Mouse (Mus musculus) intestine, postnatal 0 days (tissue): Measurements from ENCODE around the gene Tnn. TPM values are rescaled to one million over a fixed set of nuclear protein-coding genes. Genes with fewer than 3 reads are reported as not detected.

Experiments used
- ATAC-seq: fragments of 200-750 bp; cut with Nextera tagmentation; 2 replicates; pipeline ENCODE4 v1.8.0; 2017; ENCODE audit warnings: mild to moderate bottlenecking, moderate TSS enrichment, moderate library complexity
- H3K27ac ChIP-seq: fragments of 300-500 bp; sonication (generic); 2 replicates; pipeline ENCODE4 v1.5.1; 2014; ENCODE audit warnings: mild to moderate bottlenecking, low read depth, low read length, moderate library complexity
- H3K27me3 ChIP-seq: fragments of 300-500 bp; sonication (generic); replicated peaks from 2 replicates; pipeline ENCODE4 v1.6.1; 2014; ENCODE audit warnings: low read length, mixed read lengths; ENCODE audit not compliant: control insufficient read depth, insufficient read depth
- H3K36me3 ChIP-seq: fragments of 300-500 bp; sonication (generic); 2 replicates; pipeline ENCODE4 v1.6.1; 2014; ENCODE audit warnings: mild to moderate bottlenecking, moderate library complexity; ENCODE audit not compliant: control insufficient read depth, insufficient read depth
- H3K4me1 ChIP-seq: fragments of 300-500 bp; sonication (generic); replicated peaks from 2 replicates; pipeline ENCODE4 v1.6.1; 2014; ENCODE audit warnings: antibody characterized with exemption, low read length, mixed read lengths; ENCODE audit not compliant: control insufficient read depth, insufficient read depth
- H3K4me2 ChIP-seq: fragments of 300-500 bp; sonication (generic); replicated peaks from 2 replicates; pipeline ENCODE4 v1.6.1; 2014; ENCODE audit warnings: low read depth, mild to moderate bottlenecking, moderate library complexity
- H3K4me3 ChIP-seq: fragments of 300-500 bp; sonication (generic); 2 replicates; pipeline ENCODE4 v1.5.1; 2014; ENCODE audit warnings: low read depth, low read length
- H3K9ac ChIP-seq: fragments of 300-500 bp; sonication (generic); 2 replicates; pipeline ENCODE4 v1.6.1; 2014; ENCODE audit warnings: mild to moderate bottlenecking, low read depth, low read length
- H3K9me3 ChIP-seq: fragments of 300-500 bp; sonication (generic); 2 replicates; pipeline ENCODE4 v1.6.1; 2016; ENCODE audit warnings: mixed run types; ENCODE audit not compliant: control insufficient read depth
- CTCF ChIP-seq: sonication (generic); IDR thresholded peaks from 2 replicates; pipeline ENCODE4 v1.5.1; 2016; ENCODE audit warnings: low read depth, mild to moderate bottlenecking, control low read depth, antibody characterized with exemption, moderate library complexity
- WGBS: fragments of 180-500 bp; shearing (Covaris S2); extraction: QIAGEN DNeasy Blood & Tissue Kit; methylation state at CpG from one replicate; pipeline ENCODE4 v1.1.7; 2014; 5-methylcytosine and 5-hydroxymethylcytosine counted together
- polyA plus RNA-seq: library from polyadenylated mRNA; unstranded; fragments of >200 nt; fragmentation: Nextera tagmentation; extraction: Ambion mirVana; gene quantifications from 2 replicates; pipeline ENCODE4 v1.2.1, GENCODE M21; 2015

The Tnn gene
- polyA plus RNA-seq, 1 experiment from 2014 or later, result 1.9 TPM

DNA sequence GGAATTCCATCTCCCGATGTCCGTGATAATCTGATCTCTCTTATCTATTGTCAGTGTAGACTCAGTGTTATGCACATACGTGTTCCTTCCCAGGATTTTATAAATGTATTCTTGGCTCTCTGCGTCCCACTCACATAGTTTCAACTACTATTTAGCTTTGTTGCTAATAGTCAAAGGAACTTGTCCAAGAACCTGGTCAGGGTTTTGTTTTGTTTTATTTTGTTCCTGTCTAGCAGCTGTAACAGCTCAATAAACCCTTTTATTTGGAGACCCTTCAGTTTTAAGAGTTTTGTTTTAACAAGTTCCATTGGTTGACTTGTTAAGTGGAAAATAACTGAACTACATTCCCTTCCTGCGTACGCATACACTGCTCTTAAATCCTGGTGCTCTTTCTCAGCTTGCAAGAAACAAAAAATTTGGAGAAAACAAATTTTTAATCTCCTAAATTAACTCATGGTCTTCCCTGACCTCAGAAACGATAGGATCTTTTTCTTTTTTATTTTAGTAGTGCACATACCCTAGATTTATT lies 17.0 kb downstream of the Tnn start:
- no peaks in the 10 kb centered on the region for H3K27me3 ChIP-seq
- no peak for ATAC-seq
- H3K36me3 ChIP-seq, result no peaks in the 10 kb centered on the region
- H3K4me1 ChIP-seq, result no peaks in the 10 kb centered on the region
- no peak for TF ChIP-seq CTCF
- no peak overlapping the region for H3K27ac ChIP-seq
- H3K4me3 ChIP-seq, result no peak overlapping the region
- 58% methylated on average over 7 of the region's 7 CpGs for WGBS
- no peaks in the 10 kb centered on the region for H3K9me3 ChIP-seq
- H3K9ac ChIP-seq, result no peak overlapping the region
- no peak overlapping the region for H3K4me2 ChIP-seq

DNA sequence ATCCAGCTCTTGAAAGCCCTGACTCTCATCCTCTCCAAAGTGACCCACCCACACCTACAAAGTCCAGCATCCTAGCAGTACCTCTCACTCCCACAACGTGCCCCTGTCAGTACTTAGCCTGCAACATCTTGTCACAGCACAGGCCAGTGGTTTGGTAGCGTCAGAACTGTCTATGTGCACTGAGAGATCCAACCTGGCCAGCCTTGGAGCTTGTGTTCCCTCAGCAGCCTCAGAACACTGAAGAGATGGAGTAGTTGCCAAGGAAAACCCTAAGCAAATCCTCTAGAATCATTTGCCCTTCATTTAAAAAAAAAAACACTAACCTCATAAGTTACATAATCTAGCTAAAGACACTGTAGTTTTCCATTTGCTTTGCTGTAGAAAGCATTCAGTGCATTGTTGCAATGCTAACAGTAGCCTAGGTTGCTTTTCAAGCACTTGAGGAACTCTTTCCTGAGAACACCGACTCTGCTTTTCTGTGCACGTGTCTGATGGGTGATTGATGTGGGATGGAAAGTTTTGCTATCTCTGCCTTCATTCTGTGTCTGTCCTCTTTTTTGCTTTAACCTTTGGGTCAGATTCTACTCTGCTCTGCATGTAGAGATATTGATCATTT lies 19.8 kb downstream of the Tnn start:
- no peak for ATAC-seq
- Histone ChIP-seq H3K36me3 (no peaks in the 10 kb centered on the region), H3K9ac (no peak overlapping the region), H3K27me3 (no peaks in the 10 kb centered on the region), H3K9me3 (no peaks in the 10 kb centered on the region), H3K4me3 (no peak overlapping the region), H3K4me2 (no peak overlapping the region), H3K4me1 (no peaks in the 10 kb centered on the region), H3K27ac (no peak overlapping the region)
- no peak for TF ChIP-seq CTCF
- 54% methylated on average over 4 of the region's 4 CpGs for WGBS

GRCm38 (mm10) chr1:160123957-160124356 lies 29.4 kb downstream of the Tnn start:
- H3K9me3 ChIP-seq, result no peaks in the 10 kb centered on the region
- no peaks in the 10 kb centered on the region for H3K27me3 ChIP-seq
- ATAC-seq, result peak; percentile 57; the same call in 1 of the 2 replicates
- 59% methylated on average over 2 of the region's 2 CpGs for WGBS
- H3K36me3 ChIP-seq, result no peaks in the 10 kb centered on the region
- no peak overlapping the region for H3K27ac ChIP-seq
- no peak overlapping the region for H3K9ac ChIP-seq
- H3K4me3 ChIP-seq, result no peak overlapping the region
- no peak for TF ChIP-seq CTCF
- H3K4me1 ChIP-seq, result peaks cover 4% of the 10 kb centered on the region; the same call in 1 of the 2 replicates
- H3K4me2 ChIP-seq, result no peak overlapping the region

GRCm38 (mm10) chr1:160108604-160109003 lies 44.8 kb downstream of the Tnn start:
- Histone ChIP-seq H3K36me3 (no peaks in the 10 kb centered on the region), H3K27ac (no peak overlapping the region), H3K4me3 (no peak overlapping the region), H3K9ac (no peak overlapping the region), H3K27me3 (no peaks in the 10 kb centered on the region), H3K4me2 (no peak overlapping the region), H3K4me1 (no peaks in the 10 kb centered on the region), H3K9me3 (no peaks in the 10 kb centered on the region)
- ATAC-seq, result no peak
- 74% methylated on average over 2 of the region's 2 CpGs for WGBS
- no peak for TF ChIP-seq CTCF

DNA sequence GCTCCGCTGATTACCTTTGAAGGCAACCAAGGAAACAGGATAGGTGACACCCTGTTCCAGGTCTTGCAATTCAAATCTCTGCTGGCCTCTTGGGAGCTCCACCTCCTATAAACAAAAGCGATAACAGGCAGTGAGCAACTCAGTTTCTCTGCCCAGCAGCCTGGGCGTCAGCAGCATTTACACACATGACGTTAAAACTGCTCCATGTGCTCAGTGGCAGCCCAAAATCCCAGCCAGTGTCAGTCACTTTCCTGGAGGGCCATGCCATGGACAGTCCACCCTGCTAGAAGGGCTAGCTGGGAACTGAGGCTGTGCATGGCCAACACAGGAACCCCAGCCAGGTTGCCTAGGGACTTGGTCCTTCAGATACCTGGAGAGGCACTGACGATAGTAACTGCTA lies 48.0 kb downstream of the Tnn start:
- Histone ChIP-seq H3K27me3 (no peaks in the 10 kb centered on the region), H3K4me2 (no peak overlapping the region), H3K9me3 (no peaks in the 10 kb centered on the region), H3K4me1 (no peaks in the 10 kb centered on the region), H3K36me3 (no peaks in the 10 kb centered on the region), H3K27ac (0 out of 2 replicates have a peak overlapping the region, but pooled peaks have one; percentile 7), H3K4me3 (no peak overlapping the region), H3K9ac (no peak overlapping the region)
- WGBS, result 70% methylated on average over 5 of the region's 5 CpGs
- TF ChIP-seq CTCF, result no peak
- ATAC-seq, result no peak

DNA sequence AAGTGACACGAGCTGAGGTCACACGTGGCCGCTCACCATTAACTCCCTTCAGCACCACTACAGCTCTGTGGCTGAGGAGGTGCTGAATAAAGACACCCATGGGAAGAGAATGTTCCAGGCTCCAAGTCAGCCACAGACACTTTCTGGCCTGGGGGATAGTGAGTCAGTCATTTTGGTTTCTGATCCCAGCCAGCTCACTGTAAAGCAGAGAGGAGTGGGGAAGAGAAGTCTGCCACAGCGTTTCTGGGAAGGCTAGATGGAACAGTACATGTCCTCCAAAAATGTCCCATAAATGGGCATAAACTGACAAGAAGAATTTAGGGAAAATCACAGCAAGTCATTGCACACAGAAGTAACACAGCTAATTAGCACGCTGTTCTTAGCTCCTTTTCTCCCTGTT lies 52.4 kb downstream of the Tnn start:
- Histone ChIP-seq H3K9me3 (no peaks in the 10 kb centered on the region), H3K9ac (no peak overlapping the region), H3K4me2 (no peak overlapping the region), H3K27ac (no peak overlapping the region), H3K4me3 (no peak overlapping the region), H3K4me1 (no peaks in the 10 kb centered on the region), H3K36me3 (no peaks in the 10 kb centered on the region), H3K27me3 (no peaks in the 10 kb centered on the region)
- TF ChIP-seq CTCF, result no peak
- WGBS, result 77% methylated on average over 5 of the region's 5 CpGs
- no peak for ATAC-seq
